Comparison of ENCODE assay signal across 10 mouse cellular contexts in genomic region chr16:87584618-87585017, GRCm38 (mm10). TPM values are rescaled to one million over a fixed set of nuclear protein-coding genes. Genes with fewer than 3 reads are reported as not detected.
DNase-seq lines count a peak whose midpoint lies in the region; ATAC-seq and TF ChIP-seq lines count a peak whose summit lies in the region.
"Had no signal": no experiment of that assay in that cellular context is flagged by ENCODE, and none has a peak within 500 bp of the region (broad histone marks: within the 10 kb centered on the region; RNA-seq: fewer than 3 reads in every experiment).

No protein-coding gene starts in this region.

- peak; percentile 61 for TF ChIP-seq CTCF in heart, postnatal 0 days (IDR thresholded peaks at IDR 0.05; ENCODE audit: low read depth)
- TF ChIP-seq CTCF in embryonic fibroblast, embryonic 13.5 days (IDR thresholded peaks at IDR 0.05; ENCODE audit: borderline replicate concordance, insufficient read depth, low read length): no peak

- TF ChIP-seq EP300 in heart, postnatal 0 days (IDR thresholded peaks at IDR 0.05; ENCODE audit: low read depth): no peak

- no peak for ATAC-seq in heart, postnatal 0 days (ENCODE audit: insufficient read depth, low read depth)
- no peak for ATAC-seq in midbrain, embryonic 14.5 days (ENCODE audit: low FRiP score, low TSS enrichment)
- ATAC-seq in midbrain, embryonic 15.5 days (replicated peaks): no peak

- peak; percentile 50 for DNase-seq in heart, postnatal 0 days (ENCODE audit: low spot score)
- DNase-seq in heart, postnatal 36 days: no peak
- DNase-seq in midbrain, embryonic 14.5 days: peak; percentile 28
- DNase-seq in thymus, postnatal 14 days: peak; percentile 39
- DNase-seq in right cerebral cortex, postnatal 14 days: no peak
- DNase-seq in retina, postnatal 1 day: no peak

- H3K27me3 ChIP-seq in heart, postnatal 0 days (ENCODE audit: control insufficient read depth, insufficient read depth, low read length): no peaks in the 10 kb centered on the region
- H3K27me3 ChIP-seq in midbrain, embryonic 14.5 days (ENCODE audit: control insufficient read depth, insufficient read depth, low read length): no peaks in the 10 kb centered on the region
- no peaks in the 10 kb centered on the region for H3K27me3 ChIP-seq in midbrain, embryonic 15.5 days (replicated peaks)
- H3K27me3 ChIP-seq: limb, embryonic 15.5 days had no signal

- no peaks in the 10 kb centered on the region for H3K36me3 ChIP-seq in heart, postnatal 0 days (replicated peaks; ENCODE audit: control insufficient read depth, insufficient read depth, low read length)
- no peaks in the 10 kb centered on the region for H3K36me3 ChIP-seq in midbrain, embryonic 14.5 days (ENCODE audit: control insufficient read depth, insufficient read depth, low read length)
- no peaks in the 10 kb centered on the region for H3K36me3 ChIP-seq in midbrain, embryonic 15.5 days (replicated peaks)
- H3K36me3 ChIP-seq: limb, embryonic 15.5 days had no signal

- intact Hi-C loops in heart, postnatal 36 days (cut with DNase I): no loop called here

- 67% methylated on average over 7 of the region's 7 CpGs for WGBS in heart, postnatal 0 days
- WGBS in midbrain, embryonic 14.5 days: 83% methylated on average over 7 of the region's 7 CpGs
- 81% methylated on average over 7 of the region's 7 CpGs for WGBS in midbrain, embryonic 15.5 days

- TF ChIP-seq POLR2A in embryonic fibroblast, embryonic 13.5 days (IDR thresholded peaks at IDR 0.05; ENCODE audit: low read depth, low read length): no peak

- H3K9ac ChIP-seq in heart, postnatal 0 days (replicated peaks; ENCODE audit: low read depth, low read length): no peak overlapping the region
- no peak overlapping the region for H3K9ac ChIP-seq in midbrain, embryonic 14.5 days (replicated peaks; ENCODE audit: low read length)
- H3K9ac ChIP-seq in midbrain, embryonic 15.5 days: no peak overlapping the region
- H3K9ac ChIP-seq: limb, embryonic 15.5 days had no signal

- no peak overlapping the region for H3K4me3 ChIP-seq in heart, postnatal 0 days (ENCODE audit: low read depth, low read length)
- no peak overlapping the region for H3K4me3 ChIP-seq in midbrain, embryonic 14.5 days (replicated peaks; ENCODE audit: low read depth, low read length)
- H3K4me3 ChIP-seq in midbrain, embryonic 15.5 days: no peak overlapping the region
- no peak overlapping the region for H3K4me3 ChIP-seq in embryonic fibroblast, embryonic 13.5 days (ENCODE audit: insufficient read depth, low read length)
- H3K4me3 ChIP-seq: limb, embryonic 15.5 days had no signal

- no peak overlapping the region for H3K27ac ChIP-seq in heart, postnatal 0 days (ENCODE audit: low read depth)
- no peak overlapping the region for H3K27ac ChIP-seq in midbrain, embryonic 14.5 days (replicated peaks; ENCODE audit: low read depth, low read length)
- H3K27ac ChIP-seq in midbrain, embryonic 15.5 days: no peak overlapping the region
- peak overlapping the region; percentile 13; the same call in 1 of the 2 replicates for H3K27ac ChIP-seq in embryonic fibroblast, embryonic 13.5 days (ENCODE audit: insufficient read depth, low read length)
- H3K27ac ChIP-seq: limb, embryonic 15.5 days had no signal

- no peak overlapping the region for H3K4me2 ChIP-seq in heart, postnatal 0 days (ENCODE audit: low read depth, low read length)
- no peak overlapping the region for H3K4me2 ChIP-seq in midbrain, embryonic 14.5 days (ENCODE audit: low read length)
- H3K4me2 ChIP-seq in midbrain, embryonic 15.5 days: no peak overlapping the region
- H3K4me2 ChIP-seq: limb, embryonic 15.5 days had no signal

- H3K4me1 ChIP-seq in heart, postnatal 0 days (ENCODE audit: control insufficient read depth, insufficient read depth): no peaks in the 10 kb centered on the region
- H3K4me1 ChIP-seq in midbrain, embryonic 14.5 days (ENCODE audit: control insufficient read depth, insufficient read depth, low read length): no peaks in the 10 kb centered on the region
- H3K4me1 ChIP-seq in midbrain, embryonic 15.5 days: no peaks in the 10 kb centered on the region; the same call in 1 of the 2 replicates
- no peaks in the 10 kb centered on the region for H3K4me1 ChIP-seq in embryonic fibroblast, embryonic 13.5 days (ENCODE audit: control insufficient read depth, insufficient read depth, low read length)
- H3K4me1 ChIP-seq: limb, embryonic 15.5 days had no signal

- no peaks in the 10 kb centered on the region for H3K9me3 ChIP-seq in heart, postnatal 0 days (replicated peaks; ENCODE audit: control insufficient read depth, low read length)
- no peaks in the 10 kb centered on the region for H3K9me3 ChIP-seq in midbrain, embryonic 14.5 days (ENCODE audit: control insufficient read depth, low read length)
- no peaks in the 10 kb centered on the region for H3K9me3 ChIP-seq in midbrain, embryonic 15.5 days
- H3K9me3 ChIP-seq: limb, embryonic 15.5 days had no signal

RNA-seq across cellular contexts. Expression of gene Map3k7cl, which starts 31.5 kb away (rescaled TPM):
- 0.43 and 3.6 TPM in 2 replicates for total RNA-seq in heart, postnatal 0 days (2014; rRNA removed; ENCODE audit: low replicate concordance)
- 0.73 and 1.0 TPM in 2 replicates for polyA plus RNA-seq in heart, postnatal 0 days (2015; fragmentation: Nextera tagmentation; extraction: Ambion mirVana)
- total RNA-seq in heart, postnatal 36 days (2021): 1 to 10 TPM; 1.9 to 2.1 TPM
- polyA plus RNA-seq in midbrain, embryonic 14.5 days (2014; fragmentation: Nextera tagmentation; extraction: Ambion mirVana): not detected in 2 replicates
- 0.10 and 0.14 TPM in 2 replicates for polyA plus RNA-seq in midbrain, embryonic 15.5 days (2015; fragmentation: Nextera tagmentation; extraction: Ambion mirVana)
- 12.5 and 13.5 TPM in 2 replicates for polyA plus RNA-seq in embryonic fibroblast, embryonic 13.5 days (2011; ENCODE audit: insufficient read length, low read depth, missing spikeins)
- polyA plus RNA-seq: neural tube, embryonic 11.5 days had no signal

Comparison
In these comparisons a context has a peak if more than half of its experiments do, and no peak if none do; other contexts are left out.
1. DNase-seq: peak in heart, postnatal 0 days (single experiment), midbrain, embryonic 14.5 days (single experiment) and thymus, postnatal 14 days (single experiment); none in heart, postnatal 36 days (0 of 2), right cerebral cortex, postnatal 14 days (single experiment) and retina, postnatal 1 day (single experiment).